Mouse (Mus musculus) embryo, embryonic 10.5 days (tissue): ENCODE data around the gene 1810062G17Rik.
A peak's percentile ranks its signal among the peaks of the same experiment; 100 is the strongest.

Experiments
- DNase-seq: peaks from one replicate; pipeline ENCODE4 v3.0.0-alpha.2; 2015; ENCODE audit warnings: low spot score

Gene 1810062G17Rik

DNA sequence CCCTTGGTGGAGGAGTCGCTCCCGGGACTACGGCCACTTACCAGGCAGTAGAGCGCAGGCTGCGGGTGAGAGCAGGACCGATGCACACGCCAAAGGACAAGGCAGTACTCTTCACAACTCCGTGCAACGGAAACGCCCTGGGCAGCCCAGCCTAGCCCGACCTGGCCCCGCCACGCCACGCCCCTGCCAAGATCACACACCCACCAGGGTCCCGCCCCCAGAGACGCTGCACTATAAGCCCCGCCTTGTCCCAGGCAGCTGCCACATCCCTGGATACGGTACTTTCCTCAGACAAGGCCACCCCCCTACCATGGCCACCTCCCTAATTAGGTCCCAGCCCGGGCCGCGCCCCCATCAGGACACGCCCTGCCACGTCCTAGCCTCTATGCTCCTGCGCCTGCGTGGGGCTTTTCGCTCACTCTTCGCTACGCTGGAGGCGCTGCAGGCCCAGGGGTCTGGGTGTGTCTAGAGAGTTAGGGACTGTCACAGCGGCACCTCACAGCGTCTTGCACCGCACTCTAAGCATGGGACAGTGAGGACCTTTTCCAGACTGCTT lies at the start of gene 1810062G17Rik, which contains the start of gene Anxa5:
Gene 1810062G17Rik, plus strand, starts transcription at position 406 of the 556 bp plus-strand sequence.
Gene Anxa5, minus strand, starts transcription at position 363 of the 556 bp plus-strand sequence.
- peak; percentile 97 for DNase-seq

DNA sequence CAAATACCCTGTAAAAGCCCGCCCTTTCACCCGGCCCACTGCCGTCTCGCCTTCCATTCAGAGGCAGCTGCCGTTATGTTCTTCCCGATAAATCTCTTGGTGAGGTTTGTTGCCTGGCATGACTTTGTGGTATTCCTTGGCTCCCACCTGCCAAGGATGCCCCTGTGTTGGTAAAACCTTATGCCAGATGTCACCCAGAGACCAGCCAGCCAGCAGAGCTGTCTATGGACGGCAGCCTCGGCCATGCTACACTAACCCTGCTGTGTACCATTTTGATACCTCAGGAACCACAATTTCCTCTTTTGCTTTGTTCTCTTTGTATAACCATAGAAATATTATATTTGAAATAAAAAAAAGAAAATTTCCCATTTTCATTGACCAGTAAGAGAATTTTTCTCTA lies 48.4 kb upstream of the 1810062G17Rik start:
- DNase-seq: no peak

GRCm38 (mm10) chr3:36430360-36430759 lies 45.4 kb upstream of the 1810062G17Rik start:
- no peak for DNase-seq

GRCm38 (mm10) chr3:36440280-36440679 lies 35.5 kb upstream of the 1810062G17Rik start:
- no peak for DNase-seq

- DNase-seq: peak; percentile 85
Observed at GRCm38 (mm10) chr3:36442426-36442825, 33.3 kb upstream of the 1810062G17Rik start.

- no peak for DNase-seq
Observed at GRCm38 (mm10) chr3:36446041-36446440, 29.7 kb upstream of the 1810062G17Rik start.

- DNase-seq: no peak
Observed at GRCm38 (mm10) chr3:36446506-36446905, 29.2 kb upstream of the 1810062G17Rik start.

DNA sequence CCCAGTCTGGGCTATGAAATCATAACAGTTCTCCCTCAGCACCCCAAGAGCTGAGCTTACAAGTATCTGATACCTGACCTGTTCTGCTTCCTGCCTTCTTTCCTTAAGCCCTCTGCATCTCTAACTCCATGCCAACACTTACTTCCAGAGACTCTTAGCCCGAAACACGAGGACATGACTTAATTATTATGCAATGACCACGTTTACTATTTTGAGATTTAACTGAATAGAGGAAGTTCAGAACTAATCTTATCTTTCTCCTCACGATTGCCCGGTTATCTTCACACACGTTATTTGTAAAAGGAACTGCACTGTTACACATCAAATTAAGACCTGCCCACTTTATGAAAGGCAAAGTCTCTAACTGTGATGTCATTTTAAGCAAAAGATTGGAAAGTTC lies 28.8 kb upstream of the 1810062G17Rik start:
- no peak for DNase-seq

- DNase-seq: peak; percentile 36
Observed at GRCm38 (mm10) chr3:36449292-36450165, 26.2 kb upstream of the 1810062G17Rik start.

DNA sequence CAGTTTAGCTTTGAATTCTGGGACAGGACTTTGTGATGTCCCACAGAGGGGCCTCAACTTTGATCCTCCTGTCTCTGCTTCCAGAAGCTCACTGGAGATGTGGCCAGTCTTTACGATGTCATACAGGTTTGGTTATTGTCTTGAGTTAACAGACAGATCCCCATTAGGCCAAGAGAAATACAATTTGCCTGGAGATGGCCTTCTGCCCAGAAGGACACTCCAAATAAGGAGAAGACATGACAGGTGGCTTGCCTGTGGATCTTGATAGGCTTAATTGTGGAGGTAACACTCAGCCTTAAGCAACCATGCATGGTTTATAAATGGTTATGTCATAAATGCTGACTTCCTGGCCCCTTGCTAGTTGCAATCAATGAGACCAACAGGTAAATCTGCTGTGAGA lies 23.2 kb upstream of the 1810062G17Rik start:
- no peak for DNase-seq

DNA sequence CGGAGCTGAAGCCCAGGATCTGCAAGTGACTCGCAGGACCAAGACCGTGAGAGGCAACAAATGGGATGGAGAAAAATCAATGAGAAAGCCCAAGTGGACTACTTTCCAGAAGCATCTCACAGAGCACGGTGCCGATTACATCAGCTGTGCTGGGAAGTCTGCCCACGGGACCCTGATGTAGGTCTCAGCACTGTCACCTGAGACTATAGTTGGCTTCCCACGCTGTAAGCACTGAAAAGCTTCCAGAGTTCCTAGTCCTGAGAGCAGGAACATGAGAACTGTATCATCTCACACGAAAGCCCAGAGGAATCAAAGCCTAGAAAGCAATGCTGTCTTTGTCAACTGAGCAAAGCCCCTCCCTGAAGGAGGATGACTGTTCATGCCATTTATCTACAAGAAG lies 20.6 kb upstream of the 1810062G17Rik start:
- DNase-seq: no peak

DNA sequence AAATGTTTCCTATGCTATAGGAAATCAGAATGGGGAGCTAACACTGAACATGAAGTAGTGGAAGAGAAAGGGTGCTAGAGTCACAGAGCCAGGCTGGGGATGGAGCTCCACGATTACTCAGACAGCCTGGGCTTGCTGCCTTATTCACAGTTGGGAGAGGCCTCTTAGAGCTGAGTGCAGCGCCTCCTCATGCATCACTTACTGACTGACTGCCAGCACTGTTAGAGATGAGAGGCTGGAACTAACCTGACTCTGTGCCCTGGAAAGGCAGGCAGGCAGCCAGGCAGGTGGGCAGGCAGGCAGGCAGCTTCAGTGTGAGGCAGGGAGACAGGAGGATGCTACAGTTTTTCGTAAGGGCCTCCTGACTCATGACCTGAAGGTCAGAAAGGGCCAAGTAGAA lies 20.2 kb upstream of the 1810062G17Rik start:
- DNase-seq: no peak

GRCm38 (mm10) chr3:36460717-36461116 lies 15.0 kb upstream of the 1810062G17Rik start:
- no peak for DNase-seq

GRCm38 (mm10) chr3:36461819-36462218 lies 13.9 kb upstream of the 1810062G17Rik start:
- no peak for DNase-seq

GRCm38 (mm10) chr3:36462348-36462747 lies 13.4 kb upstream of the 1810062G17Rik start:
- DNase-seq: no peak

- no peak for DNase-seq
Observed at GRCm38 (mm10) chr3:36465538-36465937, 10.2 kb upstream of the 1810062G17Rik start.

DNA sequence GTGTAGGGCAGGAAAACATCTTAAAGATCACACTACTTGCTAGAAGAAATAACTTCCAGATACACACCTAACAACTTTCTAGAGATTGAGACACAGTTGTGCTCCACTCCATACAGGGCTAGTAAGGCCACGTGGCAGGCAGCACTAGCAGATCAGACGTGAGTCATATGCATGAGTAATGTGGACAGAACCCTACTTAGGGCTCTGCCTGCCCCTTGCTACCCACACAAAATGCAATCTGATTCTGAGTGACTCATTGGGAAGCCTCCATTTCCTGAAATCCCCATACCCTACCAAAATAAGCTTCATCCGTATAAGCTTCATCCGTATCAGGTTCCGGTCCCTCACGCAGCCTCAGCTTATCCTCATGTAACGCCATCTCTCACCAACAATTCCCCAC lies 8.1 kb upstream of the 1810062G17Rik start:
- no peak for DNase-seq

- DNase-seq: no peak
Observed at GRCm38 (mm10) chr3:36468871-36469270, 6.9 kb upstream of the 1810062G17Rik start.

DNA sequence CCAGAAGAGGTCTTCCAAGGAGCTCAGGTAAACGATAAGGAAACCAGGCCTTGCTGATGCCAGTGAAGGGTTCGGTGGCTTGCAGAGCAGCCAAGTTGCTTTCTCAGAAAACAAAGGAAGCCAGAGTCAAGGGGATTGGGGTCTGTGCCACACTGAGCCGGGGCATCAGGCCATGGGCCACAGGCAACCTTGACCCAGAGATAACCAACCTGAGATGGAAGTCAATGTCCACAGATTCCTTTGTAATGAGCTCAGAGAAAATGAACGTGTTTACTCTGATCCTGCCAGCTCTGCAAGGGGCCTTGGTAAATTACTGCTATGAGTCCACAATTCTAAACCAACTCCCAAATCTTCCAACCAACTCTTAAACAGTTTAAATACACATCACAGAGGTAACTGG lies 3.9 kb upstream of the 1810062G17Rik start:
- DNase-seq: no peak

DNA sequence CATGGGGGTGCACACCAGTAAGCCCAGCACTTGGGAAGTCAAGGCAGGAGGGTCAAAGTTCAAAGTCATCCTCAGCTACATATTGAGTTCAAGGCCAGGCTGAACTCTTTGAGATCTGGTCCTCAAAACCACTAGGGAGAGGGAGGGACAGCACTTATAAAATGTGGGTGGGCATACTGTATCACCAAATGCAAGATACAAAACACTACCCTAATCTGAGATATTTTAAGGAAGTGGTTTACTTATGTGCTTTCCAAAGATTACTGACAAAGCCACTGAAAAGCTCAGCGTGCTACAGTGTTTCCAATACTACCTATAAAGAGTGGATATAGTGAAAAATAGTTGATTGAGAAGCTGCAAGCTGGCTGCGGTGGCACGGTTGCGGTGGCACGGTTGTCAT lies 2.5 kb upstream of the 1810062G17Rik start:
- no peak for DNase-seq

GRCm38 (mm10) chr3:36474421-36474820 lies 1.3 kb upstream of the 1810062G17Rik start:
- no peak for DNase-seq

DNA sequence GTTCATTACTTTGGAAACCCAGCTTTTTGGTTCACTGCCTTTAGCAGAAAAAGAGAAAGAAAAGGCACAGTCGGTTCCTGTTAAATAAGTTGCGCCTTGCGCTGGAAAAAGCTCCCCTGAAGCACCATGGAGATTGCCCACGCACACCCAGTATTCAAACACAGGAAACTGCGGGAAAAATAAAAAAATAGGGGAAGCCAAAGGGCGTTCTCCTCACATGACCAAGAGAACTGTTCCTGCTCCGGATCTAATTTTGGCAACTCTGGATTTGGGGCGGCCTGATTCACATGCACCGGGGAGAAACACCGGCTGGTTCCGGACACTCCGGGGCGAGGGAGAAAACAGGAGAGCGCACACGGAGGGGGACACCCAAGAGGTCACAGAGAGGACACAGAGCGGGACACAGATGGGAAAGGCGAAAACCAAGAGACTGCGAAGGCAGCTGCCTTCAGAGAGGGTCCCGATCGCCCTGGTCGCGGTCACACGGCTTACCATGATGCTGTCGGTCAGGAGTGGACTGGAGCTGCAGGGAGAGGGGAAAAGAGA lies 726 bp upstream of the 1810062G17Rik start:
- peak; percentile 14 for DNase-seq
